Mouse (Mus musculus) right cerebral cortex, postnatal 10 days (tissue): Measurements from ENCODE around the gene Shisa9.

Experiments
- DNase-seq, 2 experiments: peaks; one replicate each; pipeline ENCODE4 v3.0.0; 2021; ENCODE audit warnings: low spot score in 2 of 2

Gene Shisa9

GRCm38 (mm10) chr16:12315627-12316026, 331.7 kb downstream of the Shisa9 start:
- DNase-seq = no peak
